Mouse (Mus musculus) limb, embryonic 14.5 days (tissue): ENCODE data around the gene Olfr420. TPM values are rescaled to one million over a fixed set of nuclear protein-coding genes. Genes with fewer than 3 reads are reported as not detected.

Source experiments
- ATAC-seq: fragments of 200-750 bp; cut with Nextera tagmentation; 2 replicates; pipeline ENCODE4 v1.8.0; 2017; ENCODE audit warnings: low read depth, moderate number of reproducible peaks, moderate TSS enrichment; ENCODE audit not compliant: low FRiP score
- DNase-seq: peaks from one replicate; pipeline ENCODE4 v3.0.0-alpha.2; 2015; ENCODE audit warnings: low spot score
- H3K27ac ChIP-seq: fragments of 300-500 bp; sonication (generic); replicated peaks from 2 replicates; pipeline ENCODE4 v1.5.1; 2014; ENCODE audit warnings: low read depth, mild to moderate bottlenecking, low read length, moderate library complexity, mixed read lengths
- H3K27me3 ChIP-seq: fragments of 300-500 bp; sonication (generic); 2 replicates; pipeline ENCODE4 v1.6.1; 2014; ENCODE audit warnings: low read length, mixed read lengths; ENCODE audit not compliant: control insufficient read depth, insufficient read depth
- H3K36me3 ChIP-seq: fragments of 300-500 bp; sonication (generic); 2 replicates; pipeline ENCODE4 v1.6.1; 2014; ENCODE audit warnings: mild to moderate bottlenecking, low read length, moderate library complexity, mixed read lengths; ENCODE audit not compliant: control insufficient read depth, insufficient read depth
- H3K4me1 ChIP-seq: fragments of 300-500 bp; sonication (generic); 2 replicates; pipeline ENCODE4 v1.6.1; 2014; ENCODE audit warnings: antibody characterized with exemption, low read length, mixed read lengths; ENCODE audit not compliant: control insufficient read depth, insufficient read depth
- H3K4me2 ChIP-seq: fragments of 300-500 bp; sonication (generic); replicated peaks from 2 replicates; pipeline ENCODE4 v1.6.1; 2014; ENCODE audit warnings: low read depth, mild to moderate bottlenecking, low read length, moderate library complexity; ENCODE audit not compliant: severe bottlenecking
- H3K4me3 ChIP-seq: fragments of 300-500 bp; sonication (generic); replicated peaks from 2 replicates; pipeline ENCODE4 v1.5.1; 2014; ENCODE audit warnings: low read length
- H3K9ac ChIP-seq: fragments of 300-500 bp; sonication (generic); 2 replicates; pipeline ENCODE4 v1.6.1; 2014; ENCODE audit warnings: mild to moderate bottlenecking, low read depth, low read length, moderate library complexity; ENCODE audit not compliant: severe bottlenecking
- H3K9me3 ChIP-seq: fragments of 300-500 bp; sonication (generic); 2 replicates; pipeline ENCODE4 v1.6.1; 2016; ENCODE audit warnings: low read length; ENCODE audit not compliant: control insufficient read depth
- POLR2A ChIP-seq: fragments of 200-500 bp; IDR thresholded peaks from 2 replicates; pipeline ENCODE4 v1.8.0; 2012; ENCODE audit warnings: inconsistent platforms, mild to moderate bottlenecking, moderate library complexity, borderline replicate concordance; ENCODE audit not compliant: insufficient read depth, insufficient read length; ENCODE audit errors: extremely low read depth
- WGBS: fragments of 180-500 bp; shearing (Covaris S2); extraction: QIAGEN DNeasy Blood & Tissue Kit; methylation state at CpG from one replicate; pipeline ENCODE4 v1.1.7; 2014; 5-methylcytosine and 5-hydroxymethylcytosine counted together
- polyA plus RNA-seq, 2 experiments: library from polyadenylated mRNA; depleted of rRNA in 1 of 2; stranded (reverse) in 1 of 2; unstranded in 1 of 2; fragments of >200 nt; fragmentation: Nextera tagmentation in 1 of 2; extraction: Ambion mirVana in 1 of 2; gene quantifications; 2 replicates each; pipeline versions ENCODE4 v1.2.1 to v1.2.3; 2012 to 2014

Gene Olfr420
- polyA plus RNA-seq, 2 experiments = not detected

DNA sequence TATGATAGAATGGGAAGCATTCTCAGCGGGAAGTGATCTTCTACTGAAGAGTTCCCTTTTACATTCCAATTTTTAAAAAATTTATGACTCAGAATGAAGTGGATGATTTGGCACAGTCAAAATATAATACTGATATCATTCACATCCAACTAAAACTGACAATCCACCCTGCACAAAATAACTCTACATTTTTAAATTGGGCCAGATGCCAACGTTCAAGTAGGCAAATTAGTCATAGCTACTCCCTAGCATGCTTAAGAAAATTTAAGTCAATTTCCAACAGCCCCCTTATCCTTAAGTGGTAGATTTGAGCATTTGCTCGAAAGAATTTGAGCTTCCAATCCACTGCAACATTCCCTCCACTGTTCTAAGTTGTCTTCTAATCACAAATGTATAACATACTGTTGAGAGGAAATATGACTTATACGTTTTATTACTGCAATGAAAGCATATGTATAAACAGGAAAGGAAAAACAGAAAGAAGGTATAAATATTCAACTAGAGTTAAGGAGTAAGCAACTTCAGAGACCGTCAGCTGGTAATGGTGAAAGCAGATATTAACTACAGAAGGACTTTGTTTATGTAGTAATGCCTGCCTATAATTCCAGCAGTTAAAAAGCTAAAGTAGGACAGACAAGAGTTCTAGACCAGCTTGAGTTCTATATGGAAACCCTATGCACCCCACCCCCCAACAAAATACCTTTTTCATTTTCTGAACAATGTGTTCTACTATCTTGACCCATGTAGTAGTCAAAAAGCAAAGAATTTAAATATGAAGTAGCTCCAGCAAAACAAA lies 15.5 kb downstream of the Olfr420 start:
- H3K4me3 ChIP-seq = no peak overlapping the region
- WGBS = 73% methylated on average over 5 of the region's 5 CpGs
- no peak for ATAC-seq
- H3K4me1 ChIP-seq = no peaks in the 10 kb centered on the region
- no peak overlapping the region for H3K4me2 ChIP-seq
- no peaks in the 10 kb centered on the region for H3K9me3 ChIP-seq
- no peak for DNase-seq
- no peaks in the 10 kb centered on the region for H3K27me3 ChIP-seq
- no peaks in the 10 kb centered on the region for H3K36me3 ChIP-seq
- H3K9ac ChIP-seq = no peak overlapping the region
- no peak for TF ChIP-seq POLR2A
- H3K27ac ChIP-seq = no peak overlapping the region

DNA sequence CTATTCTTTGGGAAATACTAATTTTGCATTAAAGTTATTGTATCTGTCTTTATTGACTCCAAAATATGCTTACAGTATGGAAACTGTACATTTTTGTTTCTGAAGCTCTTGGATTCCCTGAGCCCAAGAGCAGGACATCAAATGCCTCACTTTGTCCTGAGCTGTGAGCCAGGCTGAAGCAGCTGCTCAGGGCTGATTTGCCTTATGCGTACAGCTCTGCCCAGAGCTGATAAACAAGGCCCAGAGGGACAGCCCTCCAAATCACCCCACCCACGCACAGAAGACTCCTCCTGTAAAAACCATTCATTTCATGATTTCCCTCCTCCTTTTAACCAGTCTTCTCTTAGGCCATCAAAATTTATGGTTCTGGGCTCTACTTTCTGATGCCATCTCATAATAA lies 16.1 kb downstream of the Olfr420 start:
- no peak overlapping the region for H3K27ac ChIP-seq
- TF ChIP-seq POLR2A = no peak
- H3K4me3 ChIP-seq = no peak overlapping the region
- no peaks in the 10 kb centered on the region for H3K27me3 ChIP-seq
- WGBS = 46% methylated on average over 2 of the region's 2 CpGs
- ATAC-seq = no peak
- no peaks in the 10 kb centered on the region for H3K4me1 ChIP-seq
- H3K4me2 ChIP-seq = no peak overlapping the region
- H3K9me3 ChIP-seq = no peaks in the 10 kb centered on the region
- no peaks in the 10 kb centered on the region for H3K36me3 ChIP-seq
- DNase-seq = no peak
- no peak overlapping the region for H3K9ac ChIP-seq

DNA sequence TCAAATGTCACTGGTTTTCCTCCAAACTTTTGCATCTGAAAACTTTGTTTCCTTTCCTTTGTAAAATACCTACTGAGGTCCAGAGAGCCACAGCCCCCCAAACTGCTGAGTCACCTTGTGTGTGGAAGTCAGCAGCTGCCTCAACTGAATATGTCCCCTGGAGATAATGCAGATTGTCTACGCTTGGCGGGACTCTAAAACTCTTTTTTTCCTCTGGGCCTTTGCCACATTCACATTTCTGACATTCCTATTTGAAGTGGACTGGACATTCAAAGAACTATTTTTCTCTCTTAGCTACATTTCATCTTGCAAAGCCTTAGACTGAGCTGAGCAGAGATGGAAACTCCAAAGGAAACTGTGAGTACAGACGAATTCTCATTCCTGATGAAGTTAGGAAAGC lies 17.2 kb downstream of the Olfr420 start, which contains the start of gene Spta1:
Gene Spta1 (plus strand): TSS at position 172 of the 400 bp plus-strand sequence.
- Histone ChIP-seq H3K27ac (no peak within 1 kb of the TSS), H3K9ac (no peak within 1 kb of the TSS), H3K4me1 (no peaks in the 10 kb centered on the region), H3K27me3 (no peaks in the 10 kb centered on the region), H3K4me2 (no peak within 1 kb of the TSS), H3K36me3 (no peaks in the 10 kb centered on the region), H3K9me3 (no peaks in the 10 kb centered on the region), H3K4me3 (no peak within 1 kb of the TSS)
- TF ChIP-seq POLR2A = no peak
- WGBS = 52% methylated on average over 3 of the region's 3 CpGs
- DNase-seq (no peak), ATAC-seq (no peak)

DNA sequence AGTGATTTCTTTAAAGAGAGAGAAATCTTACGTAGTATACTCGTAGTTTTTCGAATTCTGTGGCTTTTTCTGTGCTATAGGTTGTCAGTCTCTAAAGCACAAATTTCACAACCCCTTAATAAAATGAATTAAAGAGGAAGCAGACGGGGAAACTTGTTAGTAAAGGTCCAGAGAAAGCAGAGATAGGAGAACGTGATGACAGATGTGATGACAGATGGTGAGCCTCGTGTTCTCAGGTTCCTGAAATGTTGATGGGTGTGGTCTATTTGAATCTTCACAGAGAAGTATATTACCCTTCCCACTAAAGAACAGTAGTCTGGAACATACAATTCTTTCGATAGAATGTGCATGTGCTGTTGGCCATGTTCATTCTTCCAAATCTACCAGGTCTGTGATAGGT lies 49.3 kb downstream of the Olfr420 start:
- Histone ChIP-seq H3K9ac (no peak overlapping the region), H3K9me3 (no peaks in the 10 kb centered on the region), H3K27me3 (no peaks in the 10 kb centered on the region), H3K4me3 (no peak overlapping the region), H3K36me3 (no peaks in the 10 kb centered on the region), H3K4me2 (no peak overlapping the region), H3K4me1 (no peaks in the 10 kb centered on the region), H3K27ac (no peak overlapping the region)
- DNase-seq = no peak
- no peak for ATAC-seq
- TF ChIP-seq POLR2A = no peak
- WGBS = 68% methylated on average over 7 of the region's 7 CpGs

Other genes with a start within 250 kb of the Olfr420 start
- gene Ifi211, start 242.6 kb upstream of the Olfr420 start, polyA plus RNA-seq (2012; rRNA removed) = 0.38 and 0.41 TPM in 2 replicates
- gene Ifi211, start 242.6 kb upstream of the Olfr420 start, polyA plus RNA-seq (2014; fragmentation: Nextera tagmentation; extraction: Ambion mirVana) = 0.77 and 1.1 TPM in 2 replicates
- 0.82 and 1.4 TPM in 2 replicates for gene Mndal, start 213.1 kb upstream of the Olfr420 start, polyA plus RNA-seq (2012; rRNA removed)
- gene Mndal, start 213.1 kb upstream of the Olfr420 start, polyA plus RNA-seq (2014; fragmentation: Nextera tagmentation; extraction: Ambion mirVana) = 1.9 and 2.1 TPM in 2 replicates
- 0.45 and 0.92 TPM in 2 replicates for gene Ifi203, start 213.0 kb upstream of the Olfr420 start, polyA plus RNA-seq (2012; rRNA removed)
- gene Ifi203, start 213.0 kb upstream of the Olfr420 start, polyA plus RNA-seq (2014; fragmentation: Nextera tagmentation; extraction: Ambion mirVana) = 0.84 and 1.3 TPM in 2 replicates
- 0.50 and 1.0 TPM in 2 replicates for gene Ifi202b, start 172.9 kb upstream of the Olfr420 start, polyA plus RNA-seq (2012; rRNA removed)
- 1.9 and 4.3 TPM in 2 replicates for gene Ifi202b, start 172.9 kb upstream of the Olfr420 start, polyA plus RNA-seq (2014; fragmentation: Nextera tagmentation; extraction: Ambion mirVana)
- gene Ifi205, start 123.8 kb upstream of the Olfr420 start, polyA plus RNA-seq (2012; rRNA removed) = 0.08 TPM in 1 of 2 replicates, not detected in the other
- gene Ifi205, start 123.8 kb upstream of the Olfr420 start, polyA plus RNA-seq (2014; fragmentation: Nextera tagmentation; extraction: Ambion mirVana) = 0.12 and 0.26 TPM in 2 replicates
- gene Olfr433, start 114.9 kb upstream of the Olfr420 start, polyA plus RNA-seq (2012; rRNA removed) = 0.05 TPM in 1 of 2 replicates, not detected in the other
- 0.07 TPM in 1 of 2 replicates, not detected in the other for gene Olfr433, start 114.9 kb upstream of the Olfr420 start, polyA plus RNA-seq (2014; fragmentation: Nextera tagmentation; extraction: Ambion mirVana)
- not detected in 2 replicates for gene Olfr432, start 106.4 kb upstream of the Olfr420 start, polyA plus RNA-seq (2012; rRNA removed)
- not detected in 2 replicates for gene Olfr432, start 106.4 kb upstream of the Olfr420 start, polyA plus RNA-seq (2014; fragmentation: Nextera tagmentation; extraction: Ambion mirVana)
- not detected in 2 replicates for gene Olfr430, start 89.0 kb upstream of the Olfr420 start, polyA plus RNA-seq (2012; rRNA removed)
- gene Olfr430, start 89.0 kb upstream of the Olfr420 start, polyA plus RNA-seq (2014; fragmentation: Nextera tagmentation; extraction: Ambion mirVana) = not detected in 2 replicates
- not detected in 2 replicates for gene Olfr429, start 71.3 kb upstream of the Olfr420 start, polyA plus RNA-seq (2012; rRNA removed)
- not detected in 2 replicates for gene Olfr429, start 71.3 kb upstream of the Olfr420 start, polyA plus RNA-seq (2014; fragmentation: Nextera tagmentation; extraction: Ambion mirVana)
- gene Olfr427, start 58.7 kb upstream of the Olfr420 start, polyA plus RNA-seq (2012; rRNA removed) = not detected in 2 replicates
- not detected in 2 replicates for gene Olfr427, start 58.7 kb upstream of the Olfr420 start, polyA plus RNA-seq (2014; fragmentation: Nextera tagmentation; extraction: Ambion mirVana)
- not detected in 2 replicates for gene Olfr231, start 34.5 kb upstream of the Olfr420 start, polyA plus RNA-seq (2012; rRNA removed)
- gene Olfr231, start 34.5 kb upstream of the Olfr420 start, polyA plus RNA-seq (2014; fragmentation: Nextera tagmentation; extraction: Ambion mirVana) = not detected in 2 replicates
- not detected in 2 replicates for gene Olfr424, start 24.1 kb upstream of the Olfr420 start, polyA plus RNA-seq (2012; rRNA removed)
- gene Olfr424, start 24.1 kb upstream of the Olfr420 start, polyA plus RNA-seq (2014; fragmentation: Nextera tagmentation; extraction: Ambion mirVana) = not detected in 2 replicates
- gene Spta1, start 17.1 kb downstream of the Olfr420 start, polyA plus RNA-seq (2012; rRNA removed) = 0.09 and 0.19 TPM in 2 replicates
- 0.19 and 0.34 TPM in 2 replicates for gene Spta1, start 17.1 kb downstream of the Olfr420 start, polyA plus RNA-seq (2014; fragmentation: Nextera tagmentation; extraction: Ambion mirVana)
- not detected in 2 replicates for gene Olfr419, start 96.4 kb downstream of the Olfr420 start, polyA plus RNA-seq (2012; rRNA removed)
- not detected in 2 replicates for gene Olfr419, start 96.4 kb downstream of the Olfr420 start, polyA plus RNA-seq (2014; fragmentation: Nextera tagmentation; extraction: Ambion mirVana)
- gene Mptx1, start 174.9 kb downstream of the Olfr420 start, polyA plus RNA-seq (2012; rRNA removed) = not detected in 2 replicates
- not detected in 2 replicates for gene Mptx1, start 174.9 kb downstream of the Olfr420 start, polyA plus RNA-seq (2014; fragmentation: Nextera tagmentation; extraction: Ambion mirVana)
- gene Olfr417, start 209.5 kb downstream of the Olfr420 start, polyA plus RNA-seq (2012; rRNA removed) = not detected in 2 replicates
- gene Olfr417, start 209.5 kb downstream of the Olfr420 start, polyA plus RNA-seq (2014; fragmentation: Nextera tagmentation; extraction: Ambion mirVana) = not detected in 2 replicates
- gene Olfr248, start 235.4 kb downstream of the Olfr420 start, polyA plus RNA-seq (2012; rRNA removed) = not detected in 2 replicates
- gene Olfr248, start 235.4 kb downstream of the Olfr420 start, polyA plus RNA-seq (2014; fragmentation: Nextera tagmentation; extraction: Ambion mirVana) = not detected in 2 replicates